Mouse (Mus musculus): ENCODE measurements around the gene Cnksr3.

Gene Cnksr3

GRCm38 (mm10) chr10:7077971-7078370 is 134.1 kb downstream of the Cnksr3 start:
- no peak for DNase-seq (ENCODE audit: low read depth, low spot score)

GRCm38 (mm10) chr10:7077389-7077808 is 134.6 kb downstream of the Cnksr3 start:
- no peak for DNase-seq (ENCODE audit: low read depth, low spot score)

GRCm38 (mm10) chr10:7076662-7077211 is 135.3 kb downstream of the Cnksr3 start:
- no peak for DNase-seq (ENCODE audit: low read depth, low spot score)

GRCm38 (mm10) chr10:7076201-7076600 is 135.8 kb downstream of the Cnksr3 start:
- DNase-seq (ENCODE audit: low read depth, low spot score) = peak; percentile 84

- DNase-seq (ENCODE audit: low read depth, low spot score) = no peak
These were observed 136.4 kb downstream of the Cnksr3 start for GRCm38 (mm10) chr10:7075661-7076060.

- no peak for DNase-seq (ENCODE audit: low read depth, low spot score)
These were observed 137.8 kb downstream of the Cnksr3 start for GRCm38 (mm10) chr10:7074231-7074630.

GRCm38 (mm10) chr10:7070924-7071323 is 141.1 kb downstream of the Cnksr3 start:
- no peak for DNase-seq (ENCODE audit: low read depth, low spot score)

- DNase-seq (ENCODE audit: low read depth, low spot score) = no peak
These were observed 141.8 kb downstream of the Cnksr3 start for GRCm38 (mm10) chr10:7070100-7070835.

GRCm38 (mm10) chr10:7069090-7069489 is 142.9 kb downstream of the Cnksr3 start:
- DNase-seq (ENCODE audit: low read depth, low spot score) = no peak

All from CD4-positive, CD25-positive, alpha-beta regulatory T cell, adult 2 months (primary cell).